Mouse (Mus musculus): ENCODE measurements around the gene Pmf1.

DNA sequence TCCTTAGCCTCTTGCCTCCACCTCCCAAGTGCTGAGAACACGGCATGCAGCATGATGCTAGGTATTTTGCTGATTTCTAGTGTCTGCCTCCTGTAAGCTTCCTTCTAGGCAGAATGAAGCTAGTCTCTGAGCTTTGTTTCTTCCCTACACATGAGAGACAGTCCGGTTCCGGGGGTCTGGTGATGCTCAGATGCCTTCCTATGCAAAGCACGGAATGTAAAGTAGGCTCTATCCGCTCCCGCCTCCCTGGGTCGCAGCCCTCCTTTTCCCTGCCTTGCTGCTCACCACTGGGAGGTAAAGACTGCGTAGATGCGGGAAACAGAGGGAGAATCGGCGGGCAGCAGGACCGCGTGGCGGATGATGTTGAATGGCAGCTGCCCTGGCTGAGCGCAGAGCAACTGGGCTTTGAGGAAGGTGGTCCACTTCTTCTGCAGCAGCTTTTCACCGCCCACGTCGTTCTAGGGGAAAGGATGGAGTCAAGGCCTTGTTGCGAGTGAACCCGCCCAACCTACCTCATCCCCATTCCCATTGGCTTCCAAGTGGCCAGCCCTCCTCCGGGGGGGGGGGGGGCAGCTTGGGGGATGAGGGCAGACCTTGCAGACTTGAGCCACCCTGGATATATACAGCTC is 39.4 kb upstream of the Pmf1 start:
- TF ChIP-seq CTCF (IDR thresholded peaks at IDR 0.05; ENCODE audit: borderline replicate concordance, extremely low read depth, insufficient read depth, insufficient read length) = no peak
- TF ChIP-seq POLR2A (IDR thresholded peaks at IDR 0.05; ENCODE audit: borderline replicate concordance, extremely low read depth, insufficient read depth, insufficient read length, poor library complexity, severe bottlenecking) = no peak
